Mouse (Mus musculus): Measurements from ENCODE around the gene Coro7.
A peak's percentile ranks its signal among the peaks of the same experiment; 100 is the strongest.
"Not testable (repeated sequence)": the region's sequence is repeated elsewhere in the genome, so short reads cannot be mapped to it uniquely, and the experiment has no call there.

The Coro7 gene

DNA sequence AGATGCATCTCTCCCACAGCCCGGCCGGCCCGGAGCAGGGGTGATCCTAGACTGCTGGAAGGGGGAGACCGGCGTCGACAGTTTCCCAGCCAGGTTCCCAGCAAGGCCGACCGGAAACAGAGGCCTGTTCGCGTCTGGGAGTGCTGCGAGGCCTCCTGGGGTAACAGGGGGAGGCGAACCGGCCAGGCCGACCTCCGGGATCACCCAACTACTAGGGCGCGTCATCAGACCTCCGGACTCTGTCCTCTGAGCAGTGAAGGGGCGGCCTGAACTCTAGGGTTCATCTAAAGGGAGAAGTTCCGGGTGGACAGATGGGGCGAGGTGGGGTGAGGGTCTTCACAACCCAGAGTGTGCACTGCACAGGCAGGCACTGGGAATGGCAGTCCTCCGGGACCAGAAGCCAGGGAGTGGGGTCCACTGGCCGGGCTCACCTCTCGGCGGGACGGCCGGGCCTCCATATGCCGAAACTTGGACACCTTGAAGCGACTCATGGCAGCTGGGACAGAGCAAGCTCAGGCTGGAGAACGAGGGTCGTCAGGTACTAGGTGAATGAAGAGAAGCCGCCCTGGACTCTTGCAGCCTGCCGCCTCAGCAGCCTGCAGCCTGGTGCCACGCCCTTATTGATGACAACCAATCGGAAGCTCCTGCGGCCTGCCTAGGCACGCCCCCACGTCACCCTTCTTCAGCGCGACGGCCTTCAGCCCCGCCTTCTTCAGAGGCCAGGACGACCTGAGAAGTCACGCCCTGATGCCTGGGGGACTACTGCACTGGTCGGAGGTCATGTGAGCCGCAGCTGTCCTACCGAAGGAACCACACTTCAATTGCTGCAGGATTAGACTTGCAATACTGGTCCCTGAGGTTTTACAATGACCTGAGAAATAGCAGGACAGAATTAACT lies at the start of gene Coro7:
Gene Coro7, minus strand, starts transcription at position 657 of the 898 bp plus-strand sequence.
- DNase-seq, result peak; percentile 94

DNA sequence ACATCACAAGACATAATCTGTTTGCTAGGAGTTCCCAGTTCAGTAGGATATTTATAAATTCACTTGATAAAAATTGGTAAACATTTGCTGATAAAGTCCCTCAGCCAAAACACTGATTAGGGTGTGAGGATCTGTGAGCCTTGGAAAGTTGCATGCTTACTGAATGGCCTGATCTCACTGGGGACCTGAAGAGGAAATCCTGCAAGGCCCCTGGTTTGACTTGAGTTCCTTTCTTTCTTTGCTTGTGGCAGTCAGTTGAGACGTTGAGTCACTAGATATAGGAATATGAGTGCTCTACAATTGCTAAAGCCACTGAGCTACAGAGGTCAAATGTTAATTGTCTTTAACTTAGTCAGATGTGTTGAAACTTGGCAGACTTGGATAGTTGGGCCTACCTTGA lies 48.4 kb upstream of the Coro7 start:
- DNase-seq, result no peak

DNA sequence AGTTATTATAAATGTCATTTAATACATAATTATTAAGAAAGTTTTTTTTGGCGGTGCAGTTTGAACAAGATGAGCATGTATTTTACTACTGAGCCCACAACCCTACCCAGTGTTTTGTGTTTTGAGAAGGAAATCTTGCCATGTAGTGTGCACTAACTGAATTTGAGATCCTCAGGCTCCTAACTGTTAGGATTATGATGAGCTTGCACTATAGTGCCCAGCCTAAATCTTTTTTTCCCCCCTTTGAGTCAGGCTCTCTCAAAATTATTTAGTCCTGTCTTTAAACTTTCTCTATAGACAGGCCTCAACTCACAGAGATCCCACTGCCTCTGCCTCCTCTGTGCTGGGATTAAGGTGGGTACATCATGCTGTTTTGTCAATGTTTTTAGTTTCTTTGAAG lies 47.9 kb upstream of the Coro7 start:
- no peak for DNase-seq

- peak; percentile 66 for DNase-seq
Observed at GRCm38 (mm10) chr16:4726528-4727128, 47.1 kb upstream of the Coro7 start.

DNA sequence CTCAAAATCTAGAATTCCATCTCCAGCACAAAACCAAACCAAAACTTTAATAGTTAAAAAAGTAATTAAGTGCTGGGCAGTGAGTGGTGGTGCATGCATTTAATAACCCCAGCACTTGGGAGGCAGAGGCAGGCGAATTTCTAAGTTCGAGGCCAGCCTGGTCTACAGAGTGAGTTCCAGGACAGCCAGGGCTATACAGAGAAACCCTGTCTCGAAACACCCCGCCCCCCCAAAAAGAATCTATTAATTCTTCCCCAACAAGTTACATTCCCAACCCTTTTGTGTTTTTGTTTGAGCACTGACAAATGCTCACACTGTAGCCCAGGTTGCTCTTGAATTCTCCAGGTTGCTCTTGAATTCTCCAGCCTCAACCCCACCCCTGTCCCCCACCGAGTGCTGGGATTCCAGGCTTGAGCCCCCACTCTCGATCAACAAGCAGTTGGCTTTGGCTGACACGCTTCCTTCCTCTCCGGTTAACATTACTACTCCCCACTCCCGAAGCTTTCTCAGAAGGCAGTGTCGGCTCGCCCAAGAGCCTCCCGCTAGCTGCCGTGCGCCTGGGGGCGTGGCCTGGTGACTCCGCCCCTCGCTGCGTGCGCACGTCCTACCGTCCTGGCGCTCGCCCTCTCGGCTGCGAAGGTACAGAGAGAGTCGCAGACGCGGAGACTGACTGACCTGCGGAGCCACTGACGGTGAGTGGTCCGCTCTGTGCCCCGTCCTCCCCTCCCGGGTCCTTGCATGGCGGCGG lies 46.4 kb upstream of the Coro7 start, which contains the start of gene Hmox2:
Gene Hmox2, plus strand, starts transcription at position 582 of the 748 bp plus-strand sequence.
- DNase-seq, result peak; percentile 94

DNA sequence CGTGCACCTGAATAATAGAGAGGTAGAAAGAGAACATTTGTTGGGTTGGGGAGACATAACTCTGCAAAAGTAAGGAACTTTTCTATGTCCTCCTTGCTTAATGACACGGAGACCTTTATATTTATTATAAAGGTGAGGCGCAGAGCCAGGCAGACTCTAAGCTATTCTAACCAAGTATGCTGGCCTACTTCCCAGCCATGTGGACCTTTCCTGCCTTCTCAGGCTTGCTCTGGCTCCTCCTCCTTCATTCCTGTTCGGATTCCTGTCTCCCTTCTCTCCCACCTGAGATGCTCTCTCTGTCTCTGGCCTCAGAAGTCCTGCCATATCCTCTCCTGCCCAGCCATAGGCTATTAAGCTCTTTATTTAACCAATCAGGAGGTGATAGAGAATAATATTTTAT lies 45.7 kb upstream of the Coro7 start:
- DNase-seq, result no peak

DNA sequence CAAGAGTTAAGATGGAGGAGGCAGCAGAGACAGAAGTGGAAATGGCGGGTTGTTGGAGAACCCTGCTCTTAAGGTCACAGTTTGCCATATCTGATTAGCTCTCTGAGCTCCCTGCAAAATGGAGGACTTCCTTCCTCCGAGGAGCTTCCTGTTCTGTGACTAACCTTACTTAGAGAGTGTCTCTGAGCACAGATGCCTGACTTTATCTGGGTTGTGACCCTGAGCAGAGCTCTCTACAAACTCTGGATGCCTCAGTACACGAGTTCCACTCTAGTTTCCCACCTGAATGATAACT lies 43.3 kb upstream of the Coro7 start:
- DNase-seq, result no peak

- DNase-seq, result no peak
Observed at GRCm38 (mm10) chr16:4722128-4722914, 42.7 kb upstream of the Coro7 start.

DNA sequence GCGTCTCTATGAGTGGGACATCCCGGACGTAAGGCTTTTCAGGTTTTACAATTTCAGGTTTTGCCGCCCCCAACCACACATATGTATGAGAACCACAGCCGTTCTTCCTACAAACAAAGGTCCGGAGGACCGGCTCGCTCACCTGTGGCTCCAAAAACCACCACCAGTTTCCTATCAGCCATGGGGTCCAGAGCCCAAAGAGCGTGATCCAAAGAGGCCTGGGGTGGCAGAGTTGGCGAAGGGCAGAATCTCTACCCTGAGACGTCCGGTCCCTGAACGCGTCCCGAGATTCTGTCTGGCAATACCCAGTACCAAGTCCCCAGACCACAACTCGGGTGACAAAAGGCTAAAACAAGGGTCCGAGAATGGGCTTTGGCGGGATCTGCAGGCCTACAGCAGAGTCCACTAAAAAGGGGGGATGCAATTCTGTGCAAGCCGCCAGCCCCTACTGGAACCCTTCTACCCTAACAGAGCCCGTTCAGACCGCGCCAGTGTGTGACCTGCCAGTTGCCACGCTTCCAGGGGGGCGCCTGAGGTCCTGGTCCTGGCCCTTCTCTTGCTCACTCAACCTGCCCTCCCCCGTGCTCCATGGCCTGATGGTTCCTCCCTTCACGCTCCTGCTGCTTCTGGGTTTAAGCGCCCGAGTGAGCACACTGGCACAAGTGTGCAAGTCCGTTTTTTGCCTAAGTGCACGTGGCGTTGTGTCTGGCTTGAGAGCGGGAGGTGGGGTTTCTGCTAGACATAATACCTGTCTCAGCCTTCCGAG lies 39.4 kb upstream of the Coro7 start, which contains the start of gene Nmral1:
Gene Nmral1, minus strand, starts transcription at position 604 of the 766 bp plus-strand sequence.
- peak; percentile 82 for DNase-seq

DNA sequence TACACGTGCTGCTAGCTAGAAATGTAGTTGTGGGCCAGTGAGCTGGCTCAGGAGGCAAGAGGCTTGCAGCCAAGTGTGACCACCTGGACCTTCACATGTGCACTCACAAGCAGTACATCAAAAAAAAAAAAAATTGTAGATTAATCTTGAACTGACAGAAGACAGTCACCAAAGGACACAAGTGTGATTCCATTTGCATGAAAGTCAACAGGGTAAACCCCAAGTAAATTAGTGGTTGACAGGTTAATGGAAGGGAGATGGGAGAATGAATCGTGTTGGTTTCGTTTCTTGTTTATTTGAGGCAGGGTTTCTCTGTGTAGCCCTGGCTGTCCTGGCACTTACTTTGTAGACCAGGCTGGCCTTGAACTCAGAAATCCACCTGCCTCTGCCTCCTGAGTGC lies 38.3 kb upstream of the Coro7 start:
- no peak for DNase-seq

DNA sequence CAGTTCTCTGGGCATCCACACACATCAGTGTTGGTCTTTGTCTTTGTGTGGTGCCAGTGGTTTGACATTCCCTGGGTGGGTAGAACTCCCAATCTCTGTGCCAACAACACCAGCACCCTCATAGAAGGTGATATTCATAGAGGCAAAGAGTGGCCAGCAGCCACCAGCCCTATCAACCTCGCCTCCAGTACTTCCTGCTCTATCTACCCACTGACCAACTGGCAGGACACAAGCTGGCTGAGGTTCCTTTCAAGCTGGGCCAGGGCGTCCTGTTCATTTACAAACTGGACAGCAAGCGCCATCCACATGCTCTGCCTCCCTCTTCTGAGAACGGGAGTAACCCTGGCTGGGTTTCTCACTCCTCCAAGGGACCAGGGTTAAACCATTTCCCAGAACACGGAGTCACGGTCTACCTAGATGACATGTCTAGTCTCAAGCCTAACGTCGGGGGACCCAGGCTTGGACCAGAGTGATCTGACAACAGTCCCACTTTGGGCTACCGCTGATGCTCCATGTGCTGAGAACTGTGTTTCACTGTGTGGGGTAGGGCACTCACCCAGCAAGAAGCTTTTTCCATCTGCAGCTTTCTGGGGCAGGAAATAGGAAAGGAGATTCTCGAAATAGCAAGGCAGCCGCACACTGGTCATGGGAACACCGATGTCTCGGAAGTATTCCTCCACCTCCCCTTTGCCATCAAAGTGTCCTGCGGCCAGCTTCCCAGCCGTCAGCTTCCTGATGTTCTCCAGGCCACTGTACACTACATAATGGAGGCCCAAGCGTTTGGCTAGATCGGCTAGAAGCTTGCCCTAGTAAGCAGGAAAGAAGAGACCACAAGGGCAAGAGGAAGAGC lies 34.5 kb upstream of the Coro7 start:
- DNase-seq, result peak; percentile 84

DNA sequence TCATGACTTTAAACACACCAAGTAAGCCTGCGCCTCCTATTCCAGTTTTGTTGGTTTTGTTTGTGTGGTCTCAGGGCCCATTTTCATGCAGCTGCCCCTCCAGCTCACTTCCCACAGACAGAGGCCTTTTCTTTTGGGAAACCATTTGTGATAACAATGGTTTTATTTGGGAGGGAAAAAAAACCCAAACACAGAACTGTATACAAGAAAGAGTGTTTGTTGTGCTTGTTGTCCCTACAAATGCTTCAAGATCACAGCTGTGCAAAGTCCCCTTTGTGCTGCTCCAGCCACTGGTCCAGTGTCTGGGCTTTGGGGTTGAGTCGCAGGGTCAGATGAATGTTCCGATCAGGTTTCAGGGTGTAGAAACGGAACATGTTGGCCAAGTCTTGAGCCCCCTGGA lies 31.6 kb upstream of the Coro7 start:
- DNase-seq, result no peak

GRCm38 (mm10) chr16:4705541-4705940 lies 26.0 kb upstream of the Coro7 start:
- DNase-seq, result no peak

DNA sequence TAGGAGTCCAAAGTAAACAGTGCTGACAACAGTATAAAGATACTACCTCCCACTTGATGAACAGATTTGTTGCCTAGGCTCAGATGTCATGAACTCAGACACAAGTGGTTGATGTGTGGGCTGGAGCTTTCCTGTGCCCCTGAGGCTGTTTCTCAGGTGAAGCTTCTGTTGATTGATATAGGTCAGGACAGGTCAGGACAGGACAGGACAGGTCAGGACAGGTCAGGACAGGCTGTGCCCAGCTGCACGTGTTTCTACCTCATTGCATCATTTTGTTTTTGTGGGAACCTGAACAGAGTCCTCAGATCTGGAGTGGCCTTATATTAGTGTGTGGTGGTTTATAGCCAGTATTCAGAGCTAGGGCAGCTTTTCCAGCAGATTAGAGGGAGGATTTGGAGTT lies 23.1 kb upstream of the Coro7 start:
- no peak for DNase-seq

DNA sequence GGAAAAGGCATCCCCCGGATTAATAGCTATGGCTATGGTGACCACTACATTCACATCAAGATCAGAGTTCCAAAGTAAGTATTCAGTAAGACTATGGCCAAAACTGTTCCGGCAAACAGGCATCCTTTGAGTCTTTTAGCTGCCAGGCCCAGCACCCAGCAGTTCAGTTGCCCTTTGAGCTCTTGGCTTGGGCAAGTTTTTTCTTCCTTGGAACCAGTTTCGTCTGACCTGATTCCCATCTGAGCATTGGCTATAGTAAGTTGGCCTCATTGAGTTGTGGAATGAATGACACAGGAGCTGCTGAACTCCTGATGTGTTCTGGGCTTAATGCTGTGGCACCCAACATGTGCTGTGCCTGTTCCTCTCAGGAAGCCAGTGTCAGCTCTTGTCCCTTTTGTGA lies 21.6 kb upstream of the Coro7 start:
- no peak for DNase-seq

- DNase-seq, result not testable (repeated sequence)
Observed at GRCm38 (mm10) chr16:4689371-4689770, 9.8 kb upstream of the Coro7 start.

GRCm38 (mm10) chr16:4684457-4684791 lies 4.8 kb upstream of the Coro7 start:
- DNase-seq, result no peak

DNA sequence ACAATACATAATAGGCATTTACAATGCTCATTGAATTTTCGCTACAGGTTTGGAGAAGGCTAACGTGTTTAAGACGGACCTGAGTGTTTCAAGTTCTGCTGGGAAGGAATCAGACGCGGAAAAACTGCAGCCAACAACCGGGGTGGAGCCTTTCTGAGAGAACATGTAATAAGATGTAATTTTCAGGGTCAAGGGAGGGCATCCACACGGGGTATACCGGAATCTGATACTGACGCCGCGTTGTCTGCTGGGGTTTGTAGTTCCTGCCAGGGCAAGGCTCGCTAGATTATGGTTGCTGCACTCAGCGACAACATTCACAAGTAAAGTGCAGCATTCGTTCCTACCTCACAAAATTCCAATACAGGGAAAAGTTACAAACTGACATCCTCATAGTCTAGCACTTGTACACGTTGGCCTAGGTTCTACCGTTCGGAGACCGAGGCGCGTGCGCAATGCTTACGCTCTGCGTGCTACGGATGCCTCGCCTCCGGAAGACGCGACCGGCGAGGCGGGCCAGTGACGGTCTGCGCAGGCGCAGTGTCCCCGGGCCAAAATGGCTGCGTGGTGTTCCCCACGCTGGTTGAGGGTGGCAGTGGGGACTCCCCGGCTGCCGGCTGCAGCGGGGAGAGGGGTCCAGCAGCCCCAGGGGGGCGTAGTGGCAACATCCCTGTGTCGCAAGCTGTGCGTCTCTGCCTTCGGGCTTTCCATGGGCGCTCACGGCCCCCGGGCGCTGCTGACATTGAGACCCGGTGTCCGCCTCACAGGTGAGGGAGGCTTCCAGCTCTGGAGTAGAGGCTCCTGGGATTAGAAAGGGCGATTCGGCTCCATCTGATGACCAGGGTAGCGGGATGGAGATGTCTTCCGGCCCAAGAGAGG lies 4.2 kb upstream of the Coro7 start:
- peak; percentile 96 for DNase-seq

- no peak for DNase-seq
Observed at GRCm38 (mm10) chr16:4683193-4683580, 3.6 kb upstream of the Coro7 start.

DNA sequence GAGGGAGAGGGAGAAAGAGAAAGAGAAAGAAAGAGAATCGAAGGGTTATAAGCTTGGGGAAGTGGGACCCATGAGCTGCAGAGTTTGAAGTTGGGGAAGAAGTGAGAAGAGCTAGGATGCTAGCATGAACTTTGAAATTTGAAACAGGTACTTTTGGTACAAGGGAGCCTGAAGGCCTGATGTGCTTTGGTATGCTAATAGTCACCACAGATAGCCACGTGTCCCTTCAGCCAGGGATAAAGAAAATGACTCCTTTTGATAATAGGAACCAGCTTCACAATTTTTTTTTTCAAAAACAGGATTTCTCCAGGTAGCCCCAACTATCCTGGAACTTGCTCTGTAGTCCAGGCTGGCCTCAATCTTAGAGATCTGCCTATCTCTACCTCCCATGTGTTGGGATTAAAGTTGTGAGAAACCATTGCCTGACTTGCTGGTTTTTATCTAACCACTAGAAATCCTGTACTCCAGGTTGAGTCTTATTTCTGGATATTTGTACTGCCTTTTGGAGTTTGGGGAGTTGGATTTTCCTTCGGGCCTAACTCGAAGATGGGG lies 3.1 kb upstream of the Coro7 start:
- no peak for DNase-seq

All from cerebellum, adult 11-12 months (tissue).